Mouse (Mus musculus): ENCODE results near the gene Tnfsf13b. TPM values are rescaled to one million over a fixed set of nuclear protein-coding genes. Genes with fewer than 3 reads are reported as not detected.

Gene Tnfsf13b
- total RNA-seq, 1 experiment from 2014 or later = 5.0 TPM

- DNase-seq = no peak
These were observed 39.5 kb downstream of the Tnfsf13b start for GRCm38 (mm10) chr8:10045743-10046142.

- no peak for DNase-seq
These were observed 42.9 kb downstream of the Tnfsf13b start for GRCm38 (mm10) chr8:10049162-10049561.

- DNase-seq = no peak
These were observed 45.3 kb downstream of the Tnfsf13b start for GRCm38 (mm10) chr8:10051576-10051975.

GRCm38 (mm10) chr8:10053571-10053990 lies 47.3 kb downstream of the Tnfsf13b start:
- DNase-seq = no peak

DNA sequence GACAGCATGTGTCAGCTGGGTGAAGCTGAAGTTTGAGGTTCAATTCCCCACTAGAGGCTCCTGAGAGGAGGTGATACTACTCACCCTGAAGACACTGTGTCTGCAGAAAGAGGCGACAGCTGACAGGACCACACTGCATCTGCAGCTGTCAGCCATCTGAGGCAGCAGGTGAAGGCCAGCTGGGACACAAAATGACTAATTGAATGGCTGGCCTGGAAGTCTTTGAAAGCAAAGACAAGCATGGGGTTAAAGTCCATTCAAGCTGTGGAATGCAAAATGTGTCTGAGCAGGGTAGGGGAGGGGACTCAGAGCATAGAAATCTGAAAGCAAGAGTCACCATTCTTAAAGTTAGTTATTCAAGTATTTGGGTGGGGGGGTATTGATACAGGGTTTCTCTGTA lies 54.7 kb downstream of the Tnfsf13b start:
- no peak for DNase-seq

GRCm38 (mm10) chr8:10066906-10067305 lies 60.6 kb downstream of the Tnfsf13b start:
- no peak for DNase-seq

DNA sequence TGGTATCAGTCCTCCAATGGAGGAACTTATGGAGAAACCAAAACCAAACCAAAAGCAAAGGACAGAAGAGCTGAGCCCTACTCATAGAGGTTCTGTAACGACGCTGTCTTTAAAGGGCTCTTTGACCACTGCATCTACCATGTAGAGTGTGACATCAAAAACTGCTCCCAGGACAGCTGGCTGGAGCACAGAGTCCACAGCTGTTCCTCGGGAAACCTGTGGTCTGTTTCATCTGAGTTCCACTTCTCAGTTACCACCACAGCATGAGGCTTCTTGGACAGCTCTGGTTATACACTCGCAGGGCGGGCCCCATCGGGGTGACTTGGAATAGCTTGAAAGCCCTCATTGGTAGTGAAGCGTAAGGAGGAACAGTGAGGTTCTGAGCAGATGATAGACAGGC lies 61.5 kb downstream of the Tnfsf13b start:
- no peak for DNase-seq

GRCm38 (mm10) chr8:10072347-10072746 lies 66.1 kb downstream of the Tnfsf13b start:
- DNase-seq = no peak

Other genes starting within 250 kb of the Tnfsf13b start
- 5.5 and 7.9 TPM in 2 replicates for gene Fam155a, start 235.3 kb upstream of the Tnfsf13b start, total RNA-seq (2021)
- gene Gm10217, start 142.2 kb upstream of the Tnfsf13b start, total RNA-seq (2021) = not detected in 2 replicates
- 8.1 and 8.8 TPM in 2 replicates for gene Lig4, start 28.8 kb upstream of the Tnfsf13b start, total RNA-seq (2021)
- 23.1 and 23.4 TPM in 2 replicates for gene Abhd13, start 28.8 kb upstream of the Tnfsf13b start, total RNA-seq (2021)
- not detected in 2 replicates for gene Myo16, start 147.4 kb downstream of the Tnfsf13b start, total RNA-seq (2021)

Data from adrenal gland, postnatal 25 days (tissue).